Mouse (Mus musculus): Measurements from ENCODE around the gene Gm21797. TPM values are rescaled to one million over a fixed set of nuclear protein-coding genes. Genes with fewer than 3 reads are reported as not detected.
"Not testable (repeated sequence)": the region's sequence is repeated elsewhere in the genome, so short reads cannot be mapped to it uniquely, and the experiment has no call there.

Gene Gm21797
- total RNA-seq (2012; rRNA removed), result not detected in 2 replicates
- not detected for polyA plus RNA-seq (2012; ENCODE audit: insufficient read depth in 1 of 2, insufficient read length in 2 of 2, low read depth in 1 of 2, low replicate concordance in 2 of 2, missing spikeins in 1 of 2)

GRCm38 (mm10) chrY:40775665-40776064, at the start of gene Gm21797:
TSS of gene Gm21797 (minus strand) at chrY:40775765.
- H3K36me3 ChIP-seq (ENCODE audit: control insufficient read depth in 1 of 2, insufficient read depth in 2 of 2, low read length in 2 of 2); H3K4me1 ChIP-seq (ENCODE audit: control insufficient read depth in 1 of 2, insufficient read depth in 2 of 2, low read length in 2 of 2); H3K79me2 ChIP-seq (ENCODE audit: control insufficient read depth, insufficient read depth, low read length, poor library complexity); H3K27me3 ChIP-seq (ENCODE audit: control insufficient read depth in 1 of 2, insufficient read depth in 2 of 2, low read length in 2 of 2); H3K27ac ChIP-seq (ENCODE audit: control insufficient read depth, low read depth, low read length); H3K4me3 ChIP-seq (ENCODE audit: control insufficient read depth in 1 of 2, insufficient read depth in 1 of 2, low read depth in 2 of 2, low read length in 2 of 2); DNase-seq (ENCODE audit: low read depth, low spot score); H3K9me3 ChIP-seq (replicated peaks; ENCODE audit: insufficient read depth, low read length); H3K9ac ChIP-seq (ENCODE audit: control insufficient read depth, low read depth, low read length, poor library complexity, severe bottlenecking): not testable (repeated sequence)

GRCm38 (mm10) chrY:40804614-40805013, 29.0 kb upstream of the Gm21797 start, which contains the start of gene Gm20795:
TSS of gene Gm20795 (plus strand) at chrY:40804914.
- H3K4me3 ChIP-seq (ENCODE audit: control insufficient read depth in 1 of 2, insufficient read depth in 1 of 2, low read depth in 2 of 2, low read length in 2 of 2); H3K27ac ChIP-seq (ENCODE audit: control insufficient read depth, low read depth, low read length); H3K27me3 ChIP-seq (ENCODE audit: control insufficient read depth in 1 of 2, insufficient read depth in 2 of 2, low read length in 2 of 2); H3K4me1 ChIP-seq (ENCODE audit: control insufficient read depth in 1 of 2, insufficient read depth in 2 of 2, low read length in 2 of 2); H3K36me3 ChIP-seq (ENCODE audit: control insufficient read depth in 1 of 2, insufficient read depth in 2 of 2, low read length in 2 of 2); H3K9ac ChIP-seq (ENCODE audit: control insufficient read depth, low read depth, low read length, poor library complexity, severe bottlenecking); DNase-seq (ENCODE audit: low read depth, low spot score); H3K79me2 ChIP-seq (ENCODE audit: control insufficient read depth, insufficient read depth, low read length, poor library complexity); H3K9me3 ChIP-seq (replicated peaks; ENCODE audit: insufficient read depth, low read length): not testable (repeated sequence)

Other genes with a start within 250 kb of the Gm21797 start
- not detected in 2 replicates for gene Gm21852, start 123.8 kb downstream of the Gm21797 start, total RNA-seq (2012; rRNA removed)
- gene Gm21852, start 123.8 kb downstream of the Gm21797 start, polyA plus RNA-seq (2012; ENCODE audit: insufficient read depth in 1 of 2, insufficient read length in 2 of 2, low read depth in 1 of 2, low replicate concordance in 2 of 2, missing spikeins in 1 of 2), result not detected
- not detected in 2 replicates for gene Gm20795, start 29.1 kb upstream of the Gm21797 start, total RNA-seq (2012; rRNA removed)
- gene Gm20795, start 29.1 kb upstream of the Gm21797 start, polyA plus RNA-seq (2012; ENCODE audit: insufficient read depth in 1 of 2, insufficient read length in 2 of 2, low read depth in 1 of 2, low replicate concordance in 2 of 2, missing spikeins in 1 of 2), result not detected

All from MEL (cell line).